Mouse (Mus musculus): ENCODE data around the gene Zc4h2. TPM values are rescaled to one million over a fixed set of nuclear protein-coding genes. Genes with fewer than 3 reads are reported as not detected.
A peak's percentile ranks its signal among the peaks of the same experiment; 100 is the strongest.

The Zc4h2 gene
- 7.3 and 10.9 TPM in 2 replicates for total RNA-seq (2017)

GRCm38 (mm10) chrX:95657804-95658599 lies at the start of gene Zc4h2:
Gene Zc4h2 (minus strand): TSS chrX:95658509.
- peak; percentile 100 for ATAC-seq (replicated peaks; ENCODE audit: low read depth, poor library complexity, severe bottlenecking)

- ATAC-seq (replicated peaks; ENCODE audit: low read depth, poor library complexity, severe bottlenecking), result peak; percentile 82
Measured at GRCm38 (mm10) chrX:95687119-95687518, 28.8 kb upstream of the Zc4h2 start.

- ATAC-seq (replicated peaks; ENCODE audit: low read depth, poor library complexity, severe bottlenecking), result no peak
Measured at GRCm38 (mm10) chrX:95682206-95682605, 23.9 kb upstream of the Zc4h2 start.

GRCm38 (mm10) chrX:95658600-95659084 lies 333 bp upstream of the Zc4h2 start:
- ATAC-seq (replicated peaks; ENCODE audit: low read depth, poor library complexity, severe bottlenecking), result peak; percentile 34

- ATAC-seq (replicated peaks; ENCODE audit: low read depth, poor library complexity, severe bottlenecking), result no peak
Measured at GRCm38 (mm10) chrX:95600609-95601008, 57.7 kb downstream of the Zc4h2 start.

Other genes starting within 250 kb of the Zc4h2 start
- 9.7 and 12.8 TPM in 2 replicates for gene Amer1, start 213.6 kb downstream of the Zc4h2 start, total RNA-seq (2017)
- not detected in 2 replicates for gene Asb12, start 100.5 kb downstream of the Zc4h2 start, total RNA-seq (2017)
- gene Pfn5, start 100.4 kb downstream of the Zc4h2 start, total RNA-seq (2017), result not detected in 2 replicates
- 3.4 and 4.8 TPM in 2 replicates for gene Zc3h12b, start 53.2 kb upstream of the Zc4h2 start, total RNA-seq (2017)

All from common myeloid progenitor, adult 5-6 weeks (primary cell).